Mouse (Mus musculus) neural tube, embryonic 14.5 days (tissue): Measurements from ENCODE around the gene Gm49403. TPM values are rescaled to one million over a fixed set of nuclear protein-coding genes. Genes with fewer than 3 reads are reported as not detected.

Experiments
- ATAC-seq: fragments of 200-750 bp; cut with Nextera tagmentation; 2 replicates; pipeline ENCODE4 v1.8.0; 2017; ENCODE audit warnings: low read depth, mild to moderate bottlenecking, moderate TSS enrichment, moderate library complexity
- H3K27ac ChIP-seq: fragments of 300-500 bp; sonication (generic); 2 replicates; pipeline ENCODE4 v1.5.1; 2014; ENCODE audit warnings: low read depth, mild to moderate bottlenecking, control low read depth, low read length, moderate library complexity, mixed read lengths
- H3K27me3 ChIP-seq: fragments of 300-500 bp; sonication (generic); 2 replicates; pipeline ENCODE4 v1.6.1; 2014; ENCODE audit warnings: low read length; ENCODE audit not compliant: control insufficient read depth, insufficient read depth
- H3K36me3 ChIP-seq: fragments of 300-500 bp; sonication (generic); 2 replicates; pipeline ENCODE4 v1.6.1; 2014; ENCODE audit warnings: low read length, mixed read lengths; ENCODE audit not compliant: control insufficient read depth, insufficient read depth
- H3K4me1 ChIP-seq: fragments of 300-500 bp; sonication (generic); 2 replicates; pipeline ENCODE4 v1.6.1; 2014; ENCODE audit warnings: low read length; ENCODE audit not compliant: control insufficient read depth, insufficient read depth
- H3K4me2 ChIP-seq: fragments of 300-500 bp; sonication (generic); 2 replicates; pipeline ENCODE4 v1.6.1; 2014; ENCODE audit warnings: mild to moderate bottlenecking, low read depth, low read length, control low read depth
- H3K4me3 ChIP-seq: fragments of 300-500 bp; sonication (generic); 2 replicates; pipeline ENCODE4 v1.5.1; 2014; ENCODE audit warnings: low read depth, low read length, control low read depth, mixed read lengths
- H3K9ac ChIP-seq: fragments of 300-500 bp; sonication (generic); replicated peaks from 2 replicates; pipeline ENCODE4 v1.6.1; 2014; ENCODE audit warnings: low read depth, mild to moderate bottlenecking, control low read depth, low read length, mixed read lengths
- H3K9me3 ChIP-seq: fragments of 300-500 bp; sonication (generic); 2 replicates; pipeline ENCODE4 v1.6.1; 2016; ENCODE audit warnings: low read length; ENCODE audit not compliant: control insufficient read depth
- WGBS: fragments of 180-500 bp; shearing (Covaris S2); extraction: QIAGEN DNeasy Blood & Tissue Kit; methylation state at CpG from one replicate; pipeline ENCODE4 v1.1.7; 2014; 5-methylcytosine and 5-hydroxymethylcytosine counted together
- polyA plus RNA-seq: library from polyadenylated mRNA; unstranded; fragments of >200 nt; fragmentation: Nextera tagmentation; extraction: Ambion mirVana; gene quantifications from 2 replicates; pipeline ENCODE4 v1.2.1, GENCODE M21; 2014

The Gm49403 gene
- polyA plus RNA-seq, 1 experiment from 2014 or later = not detected

- ATAC-seq = no peak; the same call in 1 of the 2 replicates
These were observed 37.1 kb downstream of the Gm49403 start for GRCm38 (mm10) chr19:8920836-8921291.

GRCm38 (mm10) chr19:8921741-8922140 lies 38.0 kb downstream of the Gm49403 start:
- no peak overlapping the region; the same call in 1 of the 2 replicates for H3K4me3 ChIP-seq
- peak overlapping the region; percentile 84; the same call in 1 of the 2 replicates for H3K4me2 ChIP-seq
- no peak for ATAC-seq
- H3K9ac ChIP-seq = no peak overlapping the region
- H3K27me3 ChIP-seq = no peaks in the 10 kb centered on the region
- H3K4me1 ChIP-seq = peaks cover 15% of the 10 kb centered on the region; the same call in 1 of the 2 replicates
- H3K27ac ChIP-seq = no peak overlapping the region
- 88% methylated on average over 9 of the region's 9 CpGs for whole genome bisulfite sequencing
- peaks cover 6% of the 10 kb centered on the region; the same call in 1 of the 2 replicates for H3K36me3 ChIP-seq
- H3K9me3 ChIP-seq = no peaks in the 10 kb centered on the region

More at GRCm38 (mm10) chr19:8920836-8921291, 37.1 kb downstream of the Gm49403 start:
- H3K27me3 ChIP-seq = no peaks in the 10 kb centered on the region
- peaks cover 15% of the 10 kb centered on the region; the same call in 1 of the 2 replicates for H3K4me1 ChIP-seq
- H3K27ac ChIP-seq = peak overlapping the region; percentile 82
- peak overlapping the region; percentile 88 for H3K4me3 ChIP-seq
- H3K36me3 ChIP-seq = peaks cover 6% of the 10 kb centered on the region; the same call in 1 of the 2 replicates
- 3% methylated on average over 6 of the region's 6 CpGs for WGBS
- peak overlapping the region; percentile 84 for H3K4me2 ChIP-seq
- H3K9me3 ChIP-seq = no peaks in the 10 kb centered on the region
- H3K9ac ChIP-seq = peak overlapping the region; percentile 66

GRCm38 (mm10) chr19:8926766-8927165 lies 43.0 kb downstream of the Gm49403 start:
- H3K9ac ChIP-seq = no peak overlapping the region
- H3K9me3 ChIP-seq = no peaks in the 10 kb centered on the region
- peaks cover 5% of the 10 kb centered on the region; the same call in 1 of the 2 replicates for H3K4me1 ChIP-seq
- H3K4me3 ChIP-seq = no peak overlapping the region
- no peaks in the 10 kb centered on the region for H3K27me3 ChIP-seq
- peaks cover 9% of the 10 kb centered on the region; the same call in 1 of the 2 replicates for H3K36me3 ChIP-seq
- no peak overlapping the region for H3K27ac ChIP-seq
- no peak for ATAC-seq
- no peak overlapping the region for H3K4me2 ChIP-seq
- WGBS = 95% methylated on average over 2 of the region's 2 CpGs

- Histone ChIP-seq H3K4me3 (no peak overlapping the region), H3K9ac (no peak overlapping the region), H3K36me3 (peaks cover 8% of the 10 kb centered on the region; the same call in 1 of the 2 replicates), H3K4me1 (0 out of 2 replicates have a peak, but pooled peaks cover 3% of the 10 kb centered on the region), H3K27me3 (no peaks in the 10 kb centered on the region), H3K27ac (no peak overlapping the region), H3K9me3 (no peaks in the 10 kb centered on the region), H3K4me2 (no peak overlapping the region)
- ATAC-seq = no peak
- 91% methylated on average over 12 of the region's 12 CpGs for WGBS
These were observed 44.3 kb downstream of the Gm49403 start for GRCm38 (mm10) chr19:8927891-8928525.

GRCm38 (mm10) chr19:8928689-8929223 lies 45.0 kb downstream of the Gm49403 start:
- Histone ChIP-seq H3K9me3 (no peaks in the 10 kb centered on the region), H3K27ac (no peak overlapping the region), H3K4me1 (0 out of 2 replicates have a peak, but pooled peaks cover 3% of the 10 kb centered on the region), H3K4me2 (peak overlapping the region; percentile 64), H3K9ac (peak overlapping the region; percentile 21; the same call in 1 of the 2 replicates), H3K36me3 (peaks cover 8% of the 10 kb centered on the region; the same call in 1 of the 2 replicates), H3K4me3 (peak overlapping the region; percentile 48), H3K27me3 (no peaks in the 10 kb centered on the region)
- peak; percentile 23; the same call in 1 of the 2 replicates for ATAC-seq
- WGBS = 19% methylated on average over 16 of the region's 16 CpGs

- peak; percentile 50 for ATAC-seq
- Histone ChIP-seq H3K27me3 (no peaks in the 10 kb centered on the region), H3K4me3 (peak within 1 kb of the TSS; percentile 48), H3K36me3 (peaks cover 8% of the 10 kb centered on the region; the same call in 1 of the 2 replicates), H3K27ac (no peak within 1 kb of the TSS), H3K4me1 (0 out of 2 replicates have a peak, but pooled peaks cover 3% of the 10 kb centered on the region), H3K4me2 (peak within 1 kb of the TSS; percentile 64), H3K9me3 (no peaks in the 10 kb centered on the region), H3K9ac (peak within 1 kb of the TSS; percentile 58)
- WGBS = 1% methylated on average over 67 of the region's 74 CpGs
These were observed 45.7 kb downstream of the Gm49403 start, which contains the start of the genes Rom1 and Eml3 for GRCm38 (mm10) chr19:8929224-8930088. Rom1 (minus strand) TSS chr19:8929356. Eml3 (plus strand) TSS chr19:8929552.

GRCm38 (mm10) chr19:8930117-8930516 lies 46.4 kb downstream of the Gm49403 start:
- H3K4me2 ChIP-seq = peak overlapping the region; percentile 64
- peak overlapping the region; percentile 48 for H3K4me3 ChIP-seq
- H3K4me1 ChIP-seq = 0 out of 2 replicates have a peak, but pooled peaks cover 3% of the 10 kb centered on the region
- 11% methylated on average over 11 of the region's 11 CpGs for WGBS
- no peak for ATAC-seq
- H3K27ac ChIP-seq = no peak overlapping the region
- H3K9ac ChIP-seq = peak overlapping the region; percentile 58
- H3K27me3 ChIP-seq = no peaks in the 10 kb centered on the region
- H3K36me3 ChIP-seq = peaks cover 8% of the 10 kb centered on the region; the same call in 1 of the 2 replicates
- no peaks in the 10 kb centered on the region for H3K9me3 ChIP-seq

- H3K36me3 ChIP-seq = peaks cover 8% of the 10 kb centered on the region; the same call in 1 of the 2 replicates
- no peak overlapping the region; the same call in 1 of the 2 replicates for H3K4me2 ChIP-seq
- 0 out of 2 replicates have a peak, but pooled peaks cover 3% of the 10 kb centered on the region for H3K4me1 ChIP-seq
- no peaks in the 10 kb centered on the region for H3K27me3 ChIP-seq
- H3K9ac ChIP-seq = no peak overlapping the region
- no peak overlapping the region for H3K4me3 ChIP-seq
- H3K9me3 ChIP-seq = no peaks in the 10 kb centered on the region
- no peak overlapping the region for H3K27ac ChIP-seq
- ATAC-seq = no peak
- WGBS = 88% methylated on average over 7 of the region's 7 CpGs
These were observed 47.0 kb downstream of the Gm49403 start for GRCm38 (mm10) chr19:8930771-8931170.
